Mouse (Mus musculus): Measurements from ENCODE around the gene Ccna1.

DNA sequence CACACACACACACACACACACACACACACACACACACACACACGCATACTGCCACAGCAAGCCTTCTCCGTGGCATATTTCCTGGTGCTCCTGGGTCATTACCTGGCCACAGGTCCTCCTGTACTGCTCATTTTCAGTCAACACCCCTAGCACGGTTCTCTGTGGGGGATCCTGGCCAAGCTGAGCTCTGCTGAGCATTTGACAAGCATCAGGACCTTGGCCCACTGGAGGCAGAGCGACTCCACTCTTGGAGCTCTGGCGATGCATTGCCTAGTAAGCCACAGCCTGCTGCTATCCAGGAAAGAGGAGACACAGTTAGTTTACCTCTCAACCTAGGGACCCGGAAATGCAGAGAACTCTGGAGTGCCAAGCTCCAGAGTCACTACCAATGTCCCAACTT, 1.1 kb downstream of the Ccna1 start:
- TF ChIP-seq EP300 (IDR thresholded peaks at IDR 0.05; ENCODE audit: low read depth) (no peak), CTCF (IDR thresholded peaks at IDR 0.05; ENCODE audit: low read depth) (no peak)
